ENCODE assay signal across 9 mouse cellular contexts in genomic region chr10:122912086-122912690, GRCm38 (mm10).
A peak's percentile ranks its signal among the peaks of the same experiment; 100 is the strongest.
DNase-seq lines count a peak whose midpoint lies in the region; ATAC-seq and TF ChIP-seq lines count a peak whose summit lies in the region.
"Had no signal": no experiment of that assay in that cellular context is flagged by ENCODE, and none has a peak within 500 bp of the region (broad histone marks: within the 10 kb centered on the region; RNA-seq: fewer than 3 reads in every experiment).

No protein-coding gene starts in this region.

- peaks cover 5% of the 10 kb centered on the region; the same call in 1 of the 2 replicates for H3K36me3 ChIP-seq in kidney, embryonic 15.5 days
- H3K36me3 ChIP-seq in E14TG2a.4 (ENCODE audit: insufficient read depth, low read length): no peaks in the 10 kb centered on the region
- H3K36me3 ChIP-seq in forebrain, embryonic 11.5 days (ENCODE audit: control insufficient read depth, insufficient read depth, low read length): no peaks in the 10 kb centered on the region

- intact Hi-C loops in left cerebral cortex, postnatal 4 days (cut with DNase I): loop anchor here (10.0 kb wide), 1 partner anchor 73 kb away; no protein-coding TSS in a partner anchor

- 22% methylated on average over 12 of the region's 12 CpGs for WGBS in kidney, embryonic 15.5 days
- WGBS in forebrain, embryonic 11.5 days: 36% methylated on average over 11 of the region's 12 CpGs

- peaks cover 56% of the 10 kb centered on the region for H3K4me1 ChIP-seq in kidney, embryonic 15.5 days
- peaks cover 14% of the 10 kb centered on the region for H3K4me1 ChIP-seq in E14TG2a.4 (replicated peaks; ENCODE audit: low read depth, low read length)
- peaks cover 6% of the 10 kb centered on the region; the same call in 1 of the 2 replicates for H3K4me1 ChIP-seq in forebrain, embryonic 11.5 days (replicated peaks; ENCODE audit: control insufficient read depth, insufficient read depth, low read length)

- DNase-seq in kidney, adult 8-10 months: no peak
- no peak for DNase-seq in forebrain, embryonic 11.5 days (ENCODE audit: low spot score)
- DNase-seq in kidney, postnatal 4 days: peak; percentile 38 to 57
- no peak for DNase-seq in frontal cortex, postnatal 10 days (ENCODE audit: low spot score in 2 of 2)
- DNase-seq in left cerebral cortex, postnatal 4 days: no peak

- no peak overlapping the region for H3K9ac ChIP-seq in kidney, embryonic 15.5 days
- peak overlapping the region; percentile 39; the same call in 1 of the 2 replicates for H3K9ac ChIP-seq in forebrain, embryonic 11.5 days (ENCODE audit: low read length)

- H3K27me3 ChIP-seq in kidney, embryonic 15.5 days: no peaks in the 10 kb centered on the region
- peaks cover 21% of the 10 kb centered on the region for H3K27me3 ChIP-seq in E14TG2a.4 (ENCODE audit: insufficient read depth, low read length)
- H3K27me3 ChIP-seq in forebrain, embryonic 11.5 days (ENCODE audit: control insufficient read depth, insufficient read depth, low read length): no peaks in the 10 kb centered on the region

- no peaks in the 10 kb centered on the region for H3K9me3 ChIP-seq in kidney, embryonic 15.5 days (replicated peaks)
- 0 out of 2 replicates have a peak, but pooled peaks cover 3% of the 10 kb centered on the region for H3K9me3 ChIP-seq in E14TG2a.4 (ENCODE audit: low read length)
- no peaks in the 10 kb centered on the region for H3K9me3 ChIP-seq in forebrain, embryonic 11.5 days (ENCODE audit: control insufficient read depth, low read length)

- ATAC-seq in kidney, embryonic 15.5 days (replicated peaks; ENCODE audit: low FRiP score): no peak
- no peak for ATAC-seq in forebrain, embryonic 11.5 days (replicated peaks; ENCODE audit: low FRiP score)
- ATAC-seq in cerebellum, adult (ENCODE audit: insufficient number of reproducible peaks, low FRiP score, low TSS enrichment): no peak

- peak overlapping the region; percentile 94 for H3K27ac ChIP-seq in kidney, embryonic 15.5 days
- peak overlapping the region; percentile 43; the same call in 1 of the 2 replicates for H3K27ac ChIP-seq in forebrain, embryonic 11.5 days (ENCODE audit: low read depth, low read length)

- no peak for TF ChIP-seq CTCF in E14TG2a.4 (conservative IDR thresholded peaks at IDR 0.05; ENCODE audit: low read length)

- H3K4me2 ChIP-seq in kidney, embryonic 15.5 days: peak overlapping the region; percentile 40
- H3K4me2 ChIP-seq in forebrain, embryonic 11.5 days (ENCODE audit: low read depth, low read length, severe bottlenecking): no peak overlapping the region

- no peak overlapping the region for H3K4me3 ChIP-seq in kidney, embryonic 15.5 days (replicated peaks)
- H3K4me3 ChIP-seq in E14TG2a.4 (replicated peaks; ENCODE audit: low read length): peak overlapping the region; percentile 41; the same call in 1 of the 2 replicates
- no peak overlapping the region for H3K4me3 ChIP-seq in forebrain, embryonic 11.5 days (ENCODE audit: low read depth, low read length)
- H3K4me3 ChIP-seq: myocyte had no signal

Comparison
In these comparisons a context has a peak if more than half of its experiments do, and no peak if none do; other contexts are left out.
1. DNase-seq: peak in kidney, postnatal 4 days (2 of 2); none in kidney, adult 8-10 months (0 of 2), forebrain, embryonic 11.5 days (single experiment), frontal cortex, postnatal 10 days (0 of 2) and left cerebral cortex, postnatal 4 days (single experiment).